Mouse (Mus musculus) right cerebral cortex, adult 2 months (tissue): ENCODE data around the gene Fbxw26.
"Not testable (repeated sequence)": the region's sequence is repeated elsewhere in the genome, so short reads cannot be mapped to it uniquely, and the experiment has no call there.

Experiments used
- DNase-seq, 2 experiments: peaks; one replicate each; pipeline ENCODE4 v3.0.0; 2021 to 2022; ENCODE audit warnings: low spot score in 2 of 2

The Fbxw26 gene

DNA sequence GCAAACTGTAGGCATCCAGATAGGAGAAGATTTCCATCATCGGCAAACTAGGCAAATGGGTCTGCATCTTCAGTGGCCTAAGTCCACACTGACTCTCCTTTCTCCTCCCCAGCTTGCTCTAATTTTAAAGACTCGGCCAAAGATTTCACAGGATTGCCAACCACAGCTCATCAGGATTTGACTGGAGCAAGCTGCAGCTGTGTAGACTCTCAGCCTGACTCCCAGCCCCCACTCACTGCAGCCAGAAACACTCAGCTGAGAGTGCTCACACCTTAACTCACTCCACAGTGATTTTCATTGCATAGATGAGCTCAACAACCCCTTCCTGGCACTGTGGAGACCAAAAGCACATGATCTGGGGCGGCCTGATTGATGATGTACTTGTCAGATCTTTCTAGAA is at the start of gene Fbxw26:
TSS of gene Fbxw26 (minus strand) at position 101 of the 400 bp plus-strand sequence.
- DNase-seq, result not testable (repeated sequence)

DNA sequence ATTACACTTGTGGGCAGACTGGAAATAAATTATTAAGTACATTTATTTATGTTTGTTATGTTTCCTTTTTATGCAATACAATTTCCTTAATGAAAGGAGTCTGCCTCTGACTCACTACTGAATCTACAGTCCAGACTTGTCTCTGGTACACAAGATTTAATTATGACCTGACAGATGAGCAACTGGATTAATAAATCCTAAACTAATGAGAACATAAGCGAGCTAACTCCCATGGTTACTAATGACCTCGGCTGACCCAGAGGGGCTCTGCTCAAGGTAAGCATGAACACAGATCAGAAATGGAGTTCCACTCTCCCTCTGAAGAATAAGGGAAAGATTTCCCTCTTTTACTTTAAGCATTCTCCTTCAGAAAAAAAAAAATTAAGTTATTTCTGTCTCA is 49.3 kb upstream of the Fbxw26 start:
- DNase-seq, result no peak

DNA sequence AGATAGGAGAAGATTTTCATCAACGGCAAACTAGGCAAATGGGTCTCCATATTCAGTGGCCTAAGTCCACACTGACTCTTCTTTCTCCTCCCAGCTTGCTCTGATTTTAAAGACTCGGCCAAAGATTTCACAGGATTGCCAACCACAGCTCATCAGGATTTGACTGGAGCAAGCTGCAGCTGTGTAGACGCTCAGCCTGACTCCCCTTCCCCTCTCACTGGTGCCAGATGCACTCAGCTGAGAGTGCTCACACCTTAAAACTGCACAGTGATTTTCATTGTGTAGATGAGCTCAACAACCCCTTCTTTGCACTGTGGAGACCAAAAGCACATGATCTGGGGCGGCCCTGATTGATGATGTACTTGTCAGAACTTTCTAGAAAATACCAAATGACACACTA is 44.7 kb upstream of the Fbxw26 start, which contains the start of gene Fbxw27:
TSS of gene Fbxw27 (minus strand) at position 101 of the 400 bp plus-strand sequence.
- not testable (repeated sequence) for DNase-seq

DNA sequence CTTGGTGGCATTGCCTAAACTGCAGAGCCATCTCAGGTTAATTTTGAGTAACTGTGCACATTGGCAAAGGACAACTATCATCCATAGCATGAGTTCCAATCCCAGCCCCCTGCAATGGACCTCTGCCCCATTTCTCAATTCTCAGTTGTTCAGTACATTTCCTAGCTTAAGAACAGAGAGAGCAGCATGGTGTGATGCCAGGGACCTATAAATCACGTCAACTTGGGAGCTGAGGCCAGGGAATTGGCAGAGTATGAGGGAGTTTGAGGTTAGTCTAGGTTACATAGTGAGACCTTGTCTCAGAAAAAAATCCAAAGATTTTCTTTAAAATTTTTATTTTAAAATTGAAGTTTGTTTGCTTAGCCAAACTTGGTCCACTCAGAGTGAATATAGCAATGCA is 21.0 kb upstream of the Fbxw26 start:
- DNase-seq, result not testable (repeated sequence)

DNA sequence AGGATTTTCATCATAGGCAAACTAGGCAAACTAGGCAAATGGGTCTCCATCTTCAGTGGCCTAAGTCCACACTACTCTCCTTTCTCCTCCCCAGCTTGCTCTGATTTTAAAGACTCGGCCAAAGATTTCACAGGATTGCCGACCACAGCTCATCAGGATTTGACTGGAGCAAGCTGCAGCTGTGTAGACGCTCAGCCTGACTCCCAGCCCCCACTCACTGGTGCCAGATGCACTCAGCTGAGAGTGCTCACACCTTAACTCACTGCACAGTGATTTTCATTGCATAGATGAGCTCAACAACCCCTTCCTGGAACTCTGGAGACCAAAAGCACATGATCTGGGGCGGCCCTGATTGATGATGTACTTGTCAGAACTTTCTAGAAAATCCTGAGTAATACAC is 43.3 kb downstream of the Fbxw26 start, which contains the start of gene Fbxw18:
TSS of gene Fbxw18 (minus strand) at position 101 of the 400 bp plus-strand sequence.
- DNase-seq, result not testable (repeated sequence)

DNA sequence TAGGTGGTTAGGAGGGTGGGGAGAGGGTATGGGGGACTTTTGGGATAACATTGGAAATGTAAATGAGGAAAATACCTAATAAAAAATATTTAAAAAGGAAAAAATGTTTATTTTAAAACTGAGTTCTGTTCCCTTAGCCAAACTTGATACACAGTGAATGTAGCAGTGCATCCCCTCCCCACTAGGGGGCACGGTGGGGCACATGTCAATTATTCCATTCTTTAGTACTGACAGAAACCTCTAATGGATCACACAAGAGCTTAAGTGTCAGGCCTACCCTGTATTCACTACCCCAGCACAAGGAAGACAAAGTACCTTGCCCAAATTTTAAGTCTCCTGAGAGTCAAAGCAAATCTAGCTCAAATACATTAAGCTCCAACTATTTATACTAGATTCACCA is 60.6 kb downstream of the Fbxw26 start:
- peak; percentile 8 to 10 for DNase-seq
